8 mouse cellular contexts compared by ENCODE assay signal in the genomic region with DNA sequence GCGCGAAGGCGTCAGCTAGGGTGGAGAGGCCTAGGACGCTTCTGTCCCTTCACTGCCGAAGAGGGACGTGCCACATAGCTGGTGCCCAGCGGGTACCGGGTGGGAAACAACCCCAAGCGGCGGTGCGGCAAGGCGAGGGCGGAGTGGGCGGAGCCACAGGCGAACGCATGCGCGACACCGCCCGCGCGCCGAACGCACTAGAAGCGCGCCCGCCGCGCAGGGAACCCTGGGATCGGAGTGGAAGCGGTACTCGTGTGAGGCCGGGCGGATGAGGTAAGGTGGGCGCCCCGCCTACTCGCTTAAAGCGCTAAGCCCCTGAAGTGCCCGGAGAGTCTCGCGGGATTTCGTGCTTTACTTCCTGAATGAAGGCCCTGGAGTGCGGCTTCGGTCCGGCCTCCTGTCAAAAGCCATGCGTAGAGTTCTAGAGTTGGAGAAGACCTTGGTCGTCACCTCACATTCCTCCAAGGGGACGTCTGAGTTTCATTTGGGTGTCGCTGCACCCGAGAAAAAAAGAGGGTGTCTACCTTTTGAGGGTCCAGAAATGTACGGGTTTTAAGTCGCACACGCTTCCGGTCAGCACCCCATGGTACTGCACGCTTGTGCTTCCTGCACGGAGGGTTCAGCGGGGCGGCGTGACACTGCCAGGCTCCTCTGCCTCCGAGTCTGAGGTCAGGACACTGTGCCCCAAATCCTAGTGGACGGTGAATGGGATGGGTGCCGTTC. TPM values are rescaled to one million over a fixed set of nuclear protein-coding genes. Genes with fewer than 3 reads are reported as not detected.
DNase-seq lines count a peak whose midpoint lies in the region; ATAC-seq and TF ChIP-seq lines count a peak whose summit lies in the region.

A gene (minus strand): TSS at position 151 of the 723 bp plus-strand sequence.
A gene (minus strand): TSS at position 227 of the 723 bp plus-strand sequence.

- no peaks in the 10 kb centered on the region for H3K27me3 ChIP-seq in kidney, embryonic 14.5 days (ENCODE audit: control insufficient read depth, insufficient read depth, low read length)
- no peaks in the 10 kb centered on the region for H3K27me3 ChIP-seq in limb, embryonic 15.5 days

- ATAC-seq in kidney, embryonic 14.5 days (ENCODE audit: low FRiP score, low TSS enrichment), result peak; percentile 100
- ATAC-seq in limb, embryonic 15.5 days (ENCODE audit: insufficient number of reproducible peaks, low FRiP score, low TSS enrichment, low read depth), result peak; percentile 99

- H3K4me3 ChIP-seq in bone marrow macrophage, adult 2 months (ENCODE audit: insufficient read depth, low read length), result peak within 1 kb of the TSS; percentile 95
- H3K4me3 ChIP-seq in embryonic fibroblast, embryonic 13.5 days (ENCODE audit: insufficient read depth, low read length), result peak within 1 kb of the TSS; percentile 83
- peak within 1 kb of the TSS; percentile 80 for H3K4me3 ChIP-seq in kidney, embryonic 14.5 days (ENCODE audit: low read length)
- peak within 1 kb of the TSS; percentile 98 for H3K4me3 ChIP-seq in limb, embryonic 15.5 days

- peaks cover 9% of the 10 kb centered on the region for H3K4me1 ChIP-seq in bone marrow macrophage, adult 2 months (ENCODE audit: control insufficient read depth, insufficient read depth, low read length)
- no peaks in the 10 kb centered on the region; the same call in 1 of the 2 replicates for H3K4me1 ChIP-seq in embryonic fibroblast, embryonic 13.5 days (ENCODE audit: control insufficient read depth, insufficient read depth, low read length)
- peaks cover 12% of the 10 kb centered on the region for H3K4me1 ChIP-seq in kidney, embryonic 14.5 days (ENCODE audit: control insufficient read depth, insufficient read depth, low read length)
- peaks cover 18% of the 10 kb centered on the region for H3K4me1 ChIP-seq in limb, embryonic 15.5 days

- no peaks in the 10 kb centered on the region for H3K36me3 ChIP-seq in kidney, embryonic 14.5 days (ENCODE audit: control insufficient read depth, insufficient read depth, low read length)
- no peaks in the 10 kb centered on the region for H3K36me3 ChIP-seq in limb, embryonic 15.5 days

- no peaks in the 10 kb centered on the region for H3K9me3 ChIP-seq in kidney, embryonic 14.5 days (ENCODE audit: control insufficient read depth, low read length)
- no peaks in the 10 kb centered on the region for H3K9me3 ChIP-seq in limb, embryonic 15.5 days

- 0 out of 2 replicates have a peak, but pooled peaks have one; percentile 40 for TF ChIP-seq POLR2A in bone marrow macrophage, adult 2 months (IDR thresholded peaks at IDR 0.05; ENCODE audit: borderline replicate concordance, low read depth, low read length)
- peak; percentile 84 for TF ChIP-seq POLR2A in embryonic fibroblast, embryonic 13.5 days (IDR thresholded peaks at IDR 0.05; ENCODE audit: low read depth, low read length)

- peak within 1 kb of the TSS; percentile 92 for H3K9ac ChIP-seq in kidney, embryonic 14.5 days (ENCODE audit: low read depth, low read length)
- H3K9ac ChIP-seq in limb, embryonic 15.5 days, result peak within 1 kb of the TSS; percentile 96

- no peak for TF ChIP-seq CTCF in bone marrow macrophage, adult 2 months (IDR thresholded peaks at IDR 0.05; ENCODE audit: low read depth, low read length)
- no peak for TF ChIP-seq CTCF in embryonic fibroblast, embryonic 13.5 days (IDR thresholded peaks at IDR 0.05; ENCODE audit: borderline replicate concordance, insufficient read depth, low read length)

- peak within 1 kb of the TSS; percentile 94 for H3K27ac ChIP-seq in bone marrow macrophage, adult 2 months (ENCODE audit: insufficient read depth, low read depth, low read length)
- H3K27ac ChIP-seq in embryonic fibroblast, embryonic 13.5 days (ENCODE audit: insufficient read depth, low read length), result peak within 1 kb of the TSS; percentile 78
- peak within 1 kb of the TSS; percentile 89 for H3K27ac ChIP-seq in kidney, embryonic 14.5 days (ENCODE audit: low read depth, low read length)
- peak within 1 kb of the TSS; percentile 89 for H3K27ac ChIP-seq in limb, embryonic 15.5 days

- under 1% methylated on average over 62 of the region's 62 CpGs for WGBS in kidney, embryonic 14.5 days
- whole genome bisulfite sequencing in limb, embryonic 15.5 days, result under 1% methylated on average over 62 of the region's 62 CpGs

- DNase-seq in A20 (ENCODE audit: low read depth, low spot score), result peak; percentile 99
- DNase-seq in heart, adult 9 months (ENCODE audit: low spot score in 2 of 2), result peak; percentile 98 to 99
- DNase-seq in monocyte, adult 2 months (ENCODE audit: low read depth in 1 of 2, low spot score in 2 of 2), result peak; percentile 94 to 96
- DNase-seq in spleen, postnatal 36 days (ENCODE audit: low spot score in 2 of 2), result peak; percentile 99 to 100

- peak within 1 kb of the TSS; percentile 78 for H3K4me2 ChIP-seq in kidney, embryonic 14.5 days (replicated peaks; ENCODE audit: low read depth, low read length)
- peak within 1 kb of the TSS; percentile 85 for H3K4me2 ChIP-seq in limb, embryonic 15.5 days

RNA-seq across cellular contexts. Expression of the first gene that starts in this region (rescaled TPM):
- polyA plus RNA-seq in bone marrow macrophage, adult 2 months (2012; ENCODE audit: insufficient read depth, insufficient read length, missing spikeins), result not detected in 2 replicates
- not detected in 2 replicates for polyA plus RNA-seq in embryonic fibroblast, embryonic 13.5 days (2011; ENCODE audit: insufficient read length, low read depth, missing spikeins)
- not detected in 2 replicates for polyA plus RNA-seq in kidney, embryonic 14.5 days (2014; fragmentation: Nextera tagmentation; extraction: Ambion mirVana)
- not detected in 2 replicates for polyA plus RNA-seq in limb, embryonic 15.5 days (2015; fragmentation: Nextera tagmentation; extraction: Ambion mirVana)

RNA-seq across cellular contexts. Expression of the second gene that starts in this region (rescaled TPM):
- polyA plus RNA-seq in bone marrow macrophage, adult 2 months (2012; ENCODE audit: insufficient read depth, insufficient read length, missing spikeins), result 27.7 and 28.0 TPM in 2 replicates
- 56.7 and 80.4 TPM in 2 replicates for polyA plus RNA-seq in embryonic fibroblast, embryonic 13.5 days (2011; ENCODE audit: insufficient read length, low read depth, missing spikeins)
- polyA plus RNA-seq in kidney, embryonic 14.5 days (2014; fragmentation: Nextera tagmentation; extraction: Ambion mirVana), result 36.6 and 63.1 TPM in 2 replicates
- 43.3 and 45.8 TPM in 2 replicates for polyA plus RNA-seq in limb, embryonic 15.5 days (2015; fragmentation: Nextera tagmentation; extraction: Ambion mirVana)

Comparison
In these comparisons a context has a peak if more than half of its experiments do, and no peak if none do; other contexts are left out.
1. Peak in every context shown above with its lines: DNase-seq, ATAC-seq, H3K4me3 ChIP-seq and H3K27ac ChIP-seq.